Mouse (Mus musculus) embryonic facial prominence, embryonic 11.5 days (tissue): ENCODE results near the gene Gm11437. TPM values are rescaled to one million over a fixed set of nuclear protein-coding genes. Genes with fewer than 3 reads are reported as not detected.

Source experiments
- ATAC-seq: fragments of 200-750 bp; cut with Nextera tagmentation; replicated peaks from 2 replicates; pipeline ENCODE4 v1.8.0; 2017; ENCODE audit warnings: low read depth; ENCODE audit not compliant: insufficient number of reproducible peaks, low FRiP score, low TSS enrichment
- DNase-seq: peaks from one replicate; pipeline ENCODE4 v3.0.0-alpha.2; 2015; ENCODE audit warnings: low spot score
- H3K27ac ChIP-seq: fragments of 300-500 bp; sonication (generic); replicated peaks from 2 replicates; pipeline ENCODE4 v1.5.1; 2014; ENCODE audit warnings: mild to moderate bottlenecking, low read depth, low read length, control low read depth
- H3K27me3 ChIP-seq: fragments of 300-500 bp; sonication (generic); 2 replicates; pipeline ENCODE4 v1.6.1; 2014; ENCODE audit warnings: mild to moderate bottlenecking, low read length, moderate library complexity, mixed read lengths; ENCODE audit not compliant: control insufficient read depth, insufficient read depth
- H3K36me3 ChIP-seq: fragments of 300-500 bp; sonication (generic); replicated peaks from 2 replicates; pipeline ENCODE4 v1.6.1; 2014; ENCODE audit warnings: low read depth, mild to moderate bottlenecking, low read length, moderate library complexity, mixed read lengths; ENCODE audit not compliant: control insufficient read depth, insufficient read depth
- H3K4me1 ChIP-seq: fragments of 300-500 bp; sonication (generic); 2 replicates; pipeline ENCODE4 v1.6.1; 2014; ENCODE audit warnings: low read length, mixed read lengths; ENCODE audit not compliant: control insufficient read depth, insufficient read depth
- H3K4me2 ChIP-seq: fragments of 300-500 bp; sonication (generic); 2 replicates; pipeline ENCODE4 v1.6.1; 2014; ENCODE audit warnings: low read depth, mild to moderate bottlenecking, control low read depth, low read length, moderate library complexity
- H3K4me3 ChIP-seq: fragments of 300-500 bp; sonication (generic); 2 replicates; pipeline ENCODE4 v1.5.1; 2014; ENCODE audit warnings: low read depth, low read length, control low read depth
- H3K9ac ChIP-seq: fragments of 300-500 bp; sonication (generic); replicated peaks from 2 replicates; pipeline ENCODE4 v1.6.1; 2014; ENCODE audit warnings: mild to moderate bottlenecking, control low read depth, low read length
- H3K9me3 ChIP-seq: fragments of 300-500 bp; sonication (generic); replicated peaks from 2 replicates; pipeline ENCODE4 v1.6.1; 2016; ENCODE audit warnings: mild to moderate bottlenecking, low read length, inconsistent platforms, mixed read lengths; ENCODE audit not compliant: control insufficient read depth
- WGBS: fragments of 180-500 bp; shearing (Covaris S2); extraction: QIAGEN DNeasy Blood & Tissue Kit; methylation state at CpG from one replicate; pipeline ENCODE4 v1.1.7; 2014; 5-methylcytosine and 5-hydroxymethylcytosine counted together
- polyA plus RNA-seq: library from polyadenylated mRNA; unstranded; fragments of >200 nt; fragmentation: Nextera tagmentation; extraction: Ambion mirVana; gene quantifications from 2 replicates; pipeline ENCODE4 v1.2.1, GENCODE M21; 2014

Gm11437 gene
- polyA plus RNA-seq, 1 experiment from 2014 or later, result not detected

DNA sequence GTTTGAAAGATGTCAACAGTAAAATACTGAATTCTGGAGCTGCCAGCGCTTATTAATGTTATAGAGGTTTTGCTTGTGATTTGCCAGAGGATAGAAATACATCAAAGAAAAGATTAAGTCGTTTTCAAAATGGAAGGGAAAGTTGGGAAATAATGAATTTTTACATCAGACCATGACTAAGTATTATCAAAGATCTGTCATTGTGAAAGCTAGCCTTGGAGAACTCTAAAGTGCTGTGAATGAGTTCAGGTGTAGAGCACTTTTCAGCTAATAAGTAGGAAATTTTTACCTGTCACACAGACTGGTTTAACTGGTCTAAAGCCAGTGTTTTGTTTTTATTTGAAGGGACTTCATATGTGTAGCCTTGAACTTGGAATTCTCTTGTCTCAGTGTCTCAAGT is 14.0 kb upstream of the Gm11437 start:
- Histone ChIP-seq H3K4me3 (no peak overlapping the region; the same call in 1 of the 2 replicates), H3K4me1 (no peaks in the 10 kb centered on the region), H3K9ac (peak overlapping the region; percentile 57), H3K36me3 (no peaks in the 10 kb centered on the region), H3K27ac (no peak overlapping the region), H3K4me2 (peak overlapping the region; percentile 54), H3K27me3 (no peaks in the 10 kb centered on the region), H3K9me3 (no peaks in the 10 kb centered on the region)
- ATAC-seq, result no peak
- WGBS, result 63% methylated on average over 2 of the region's 2 CpGs
- no peak for DNase-seq

- H3K9ac ChIP-seq, result peak overlapping the region; percentile 65
- peak overlapping the region; percentile 53 for H3K4me3 ChIP-seq
- peak; percentile 68 for ATAC-seq
- peak; percentile 78 for DNase-seq
- H3K27me3 ChIP-seq, result no peaks in the 10 kb centered on the region
- no peaks in the 10 kb centered on the region for H3K9me3 ChIP-seq
- WGBS, result 0% methylated on average over 43 of the region's 44 CpGs
- H3K36me3 ChIP-seq, result no peaks in the 10 kb centered on the region
- H3K4me2 ChIP-seq, result peak overlapping the region; percentile 54
- H3K4me1 ChIP-seq, result no peaks in the 10 kb centered on the region
- peak overlapping the region; percentile 74 for H3K27ac ChIP-seq
Observed at GRCm38 (mm10) chr11:84179954-84180598, 12.8 kb upstream of the Gm11437 start.

- Histone ChIP-seq H3K27ac (peak overlapping the region; percentile 74), H3K4me2 (peak overlapping the region; percentile 54), H3K36me3 (no peaks in the 10 kb centered on the region), H3K4me1 (no peaks in the 10 kb centered on the region), H3K9ac (peak overlapping the region; percentile 65), H3K9me3 (no peaks in the 10 kb centered on the region), H3K4me3 (peak overlapping the region; percentile 53), H3K27me3 (no peaks in the 10 kb centered on the region)
- DNase-seq (peak; percentile 97), ATAC-seq (peak; percentile 97)
- WGBS, result under 1% methylated on average over 55 of the region's 85 CpGs
Observed at GRCm38 (mm10) chr11:84179226-84179953, 12.1 kb upstream of the Gm11437 start.

DNA sequence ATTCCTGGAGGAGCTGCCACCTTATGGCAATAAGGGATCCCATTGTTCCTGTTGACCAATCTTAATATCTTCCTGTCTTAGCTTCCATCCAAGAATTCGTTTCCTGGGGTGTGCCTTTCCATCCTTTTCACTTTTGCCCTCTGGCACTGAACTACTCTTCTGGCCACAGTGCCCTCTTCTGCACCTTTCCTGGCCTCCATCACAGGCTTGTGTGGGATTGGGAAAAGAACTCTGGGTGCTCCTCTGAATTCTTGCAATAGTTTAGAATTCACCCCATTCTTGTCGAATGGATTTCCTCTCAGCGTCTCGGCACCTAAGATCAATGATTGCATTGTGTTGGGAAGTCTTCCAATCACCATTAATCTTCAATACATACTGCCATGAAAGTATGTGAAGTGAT is 11.3 kb upstream of the Gm11437 start:
- ATAC-seq (no peak), DNase-seq (no peak)
- no peak overlapping the region for H3K27ac ChIP-seq
- H3K4me3 ChIP-seq, result peak overlapping the region; percentile 53; the same call in 1 of the 2 replicates
- 26% methylated on average over 4 of the region's 4 CpGs for WGBS
- H3K9ac ChIP-seq, result no peak overlapping the region
- H3K4me1 ChIP-seq, result no peaks in the 10 kb centered on the region
- no peaks in the 10 kb centered on the region for H3K27me3 ChIP-seq
- H3K9me3 ChIP-seq, result no peaks in the 10 kb centered on the region
- no peaks in the 10 kb centered on the region for H3K36me3 ChIP-seq
- H3K4me2 ChIP-seq, result no peak overlapping the region

DNA sequence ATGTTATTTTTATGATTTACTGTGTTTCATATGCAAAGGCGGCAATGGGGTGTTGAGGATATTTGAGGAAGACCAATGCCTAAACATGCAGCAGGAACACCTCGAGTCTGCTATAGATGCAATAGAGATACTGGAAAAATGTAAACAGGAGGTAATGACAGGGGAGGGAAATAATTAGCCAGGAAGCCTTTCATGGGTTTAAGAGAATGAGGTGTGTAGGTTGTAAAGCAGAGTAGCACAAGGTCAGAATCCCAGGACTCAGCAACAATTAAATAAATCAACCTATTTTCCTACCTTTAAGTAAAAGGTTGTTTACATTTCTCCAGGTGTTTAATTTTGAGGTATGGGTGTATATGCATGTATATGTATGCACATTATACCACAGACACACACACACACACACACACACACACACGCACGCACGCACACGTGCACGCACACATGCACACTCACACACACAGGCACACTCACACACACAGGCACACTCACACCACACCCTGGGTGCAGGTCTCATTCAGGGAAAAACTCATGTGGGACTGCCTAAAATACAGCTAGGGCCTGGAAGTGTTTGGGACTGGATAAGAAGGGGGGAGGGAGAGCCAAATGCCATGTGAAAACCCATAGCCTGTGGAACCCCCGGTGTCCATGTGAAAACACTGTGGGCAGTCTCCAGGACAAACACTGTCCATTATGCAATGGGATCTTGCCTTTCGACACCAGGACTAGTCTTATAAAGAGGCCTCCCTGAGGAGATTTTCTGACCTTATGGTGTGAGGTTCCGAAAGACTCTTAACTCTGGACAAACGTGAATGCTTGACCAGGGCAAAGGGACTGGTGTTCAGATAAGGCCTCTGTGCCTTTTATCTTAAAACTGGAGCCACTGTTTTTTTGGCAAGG is 5.5 kb upstream of the Gm11437 start:
- no peaks in the 10 kb centered on the region for H3K36me3 ChIP-seq
- H3K4me2 ChIP-seq, result no peak overlapping the region
- H3K4me3 ChIP-seq, result no peak overlapping the region
- no peak for ATAC-seq
- H3K9ac ChIP-seq, result no peak overlapping the region
- no peak for DNase-seq
- no peaks in the 10 kb centered on the region for H3K27me3 ChIP-seq
- 71% methylated on average over 11 of the region's 11 CpGs for WGBS
- no peak overlapping the region for H3K27ac ChIP-seq
- H3K9me3 ChIP-seq, result no peaks in the 10 kb centered on the region
- no peaks in the 10 kb centered on the region for H3K4me1 ChIP-seq

- no peaks in the 10 kb centered on the region for H3K9me3 ChIP-seq
- no peak overlapping the region for H3K9ac ChIP-seq
- no peak for ATAC-seq
- no peaks in the 10 kb centered on the region for H3K4me1 ChIP-seq
- no peak overlapping the region for H3K4me3 ChIP-seq
- no peak overlapping the region for H3K27ac ChIP-seq
- 35% methylated on average over 7 of the region's 7 CpGs for WGBS
- H3K36me3 ChIP-seq, result no peaks in the 10 kb centered on the region
- no peak overlapping the region for H3K4me2 ChIP-seq
- H3K27me3 ChIP-seq, result no peaks in the 10 kb centered on the region
- peak; percentile 22 for DNase-seq
Observed at GRCm38 (mm10) chr11:84168701-84169288, 1.5 kb upstream of the Gm11437 start.

DNA sequence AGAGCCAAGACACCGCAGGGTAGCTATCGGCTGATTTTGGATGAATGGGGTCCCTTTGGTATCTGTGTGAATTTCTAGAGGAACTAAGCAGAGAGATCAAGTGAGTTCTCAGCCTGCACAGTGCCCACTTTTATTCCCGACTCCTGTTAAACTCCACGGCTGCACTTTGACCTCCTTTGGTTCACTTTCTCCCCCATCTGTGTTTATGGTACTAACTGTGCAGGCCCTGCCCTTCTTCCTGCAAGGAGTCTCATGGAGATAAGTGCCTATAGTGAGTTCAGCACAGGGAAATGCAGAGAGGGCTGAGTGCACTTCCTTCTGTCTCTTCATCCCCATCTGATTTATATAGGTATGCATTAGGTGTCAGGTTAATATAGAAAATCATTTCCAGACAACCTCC is 2.7 kb downstream of the Gm11437 start:
- ATAC-seq, result no peak
- no peaks in the 10 kb centered on the region for H3K27me3 ChIP-seq
- H3K36me3 ChIP-seq, result no peaks in the 10 kb centered on the region
- H3K4me2 ChIP-seq, result no peak overlapping the region
- no peak overlapping the region for H3K9ac ChIP-seq
- WGBS, result 53% methylated on average over 4 of the region's 4 CpGs
- DNase-seq, result no peak
- H3K4me3 ChIP-seq, result no peak overlapping the region
- no peaks in the 10 kb centered on the region for H3K4me1 ChIP-seq
- H3K9me3 ChIP-seq, result no peaks in the 10 kb centered on the region
- H3K27ac ChIP-seq, result no peak overlapping the region
